Mouse (Mus musculus): Measurements from ENCODE around the gene Gm12166.
A peak's percentile ranks its signal among the peaks of the same experiment; 100 is the strongest.

The Gm12166 gene

GRCm38 (mm10) chr11:46073061-46073849 is 21.1 kb upstream of the Gm12166 start:
- DNase-seq: peak in 1 of 2 experiments; percentile 42

GRCm38 (mm10) chr11:46072466-46073060 is 20.4 kb upstream of the Gm12166 start:
- no peak for DNase-seq

DNA sequence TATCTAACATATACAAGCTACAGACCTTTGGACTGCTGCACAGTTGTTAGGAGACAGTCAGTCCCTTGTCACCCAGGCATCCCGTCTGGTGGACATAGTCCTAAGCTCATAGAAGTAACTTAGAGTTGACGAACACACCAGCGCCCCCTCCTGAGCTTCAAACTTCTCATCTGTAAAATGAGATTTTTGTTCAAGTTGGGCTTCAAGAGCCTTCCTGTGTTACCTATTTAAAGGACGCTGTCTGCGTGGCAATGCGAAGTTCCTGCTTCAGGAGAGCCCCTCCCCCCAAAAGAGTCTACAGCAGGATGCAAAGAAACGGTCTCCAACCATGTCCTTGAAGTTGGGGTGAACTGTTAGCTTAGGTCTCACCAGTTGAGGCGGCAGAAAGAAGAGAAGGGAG is 18.7 kb upstream of the Gm12166 start:
- no peak for DNase-seq

DNA sequence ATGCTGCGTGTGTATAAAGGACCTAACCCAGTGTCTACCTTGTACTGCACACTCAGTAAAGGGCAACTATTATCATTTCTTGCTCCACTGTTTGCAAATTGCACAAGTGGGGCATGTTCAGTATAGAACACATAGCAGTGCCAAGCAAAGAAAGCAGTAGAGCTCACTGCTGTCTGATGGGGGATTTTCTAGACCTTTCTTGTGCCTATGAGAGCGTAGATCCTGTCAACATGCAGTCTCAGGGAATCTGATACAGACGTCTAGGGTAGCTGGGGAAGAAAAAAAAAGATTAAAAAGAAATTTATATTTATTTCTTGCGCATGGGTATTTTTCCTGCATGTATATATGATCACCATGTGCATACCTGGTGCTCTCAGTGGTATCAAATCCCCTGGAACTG is 18.0 kb upstream of the Gm12166 start:
- no peak for DNase-seq

GRCm38 (mm10) chr11:46069408-46070003 is 17.4 kb upstream of the Gm12166 start:
- no peak for DNase-seq

- DNase-seq: peak; percentile 41 to 63
Measured at GRCm38 (mm10) chr11:46068756-46069407, 16.8 kb upstream of the Gm12166 start.

DNA sequence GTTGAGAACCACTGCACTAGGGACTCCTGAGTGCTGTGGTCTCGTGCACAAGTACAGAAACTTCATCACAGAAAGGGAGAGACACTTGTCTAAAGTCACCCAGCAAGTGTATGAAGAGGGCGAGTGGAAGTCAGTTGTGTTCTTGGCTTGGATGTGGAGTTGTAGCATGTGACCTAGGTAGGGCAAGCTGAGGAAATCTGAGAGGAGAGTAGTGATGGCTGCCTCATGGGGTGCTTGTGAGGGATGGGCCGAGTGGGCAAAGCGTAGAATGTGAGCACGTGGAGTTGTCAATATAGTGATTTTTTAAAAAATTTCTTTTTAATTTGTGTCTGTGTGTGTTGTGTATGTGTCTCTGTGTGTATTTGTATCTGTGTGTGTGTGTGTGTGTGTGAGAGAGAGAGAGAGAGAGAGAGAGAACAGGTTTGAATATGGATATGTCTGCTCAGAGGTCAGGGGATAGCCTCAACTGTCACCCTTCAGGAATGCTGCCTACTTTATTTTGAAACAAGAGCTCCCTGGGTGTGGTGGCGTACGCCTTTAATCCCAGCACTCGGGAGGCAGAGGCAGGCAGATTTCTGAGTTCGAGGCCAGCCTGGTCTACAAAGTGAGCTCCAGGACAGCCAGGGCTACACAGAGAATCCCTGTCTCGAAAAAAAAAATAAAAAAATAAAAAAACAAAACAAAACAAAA is 15.4 kb upstream of the Gm12166 start:
- DNase-seq: no peak

GRCm38 (mm10) chr11:46065201-46066011 is 13.3 kb upstream of the Gm12166 start:
- DNase-seq: peak; percentile 80 to 88

- DNase-seq: peak; percentile 70 to 73
Measured at GRCm38 (mm10) chr11:46064767-46065166, 12.6 kb upstream of the Gm12166 start.

- DNase-seq: peak; percentile 47 to 62
Measured at GRCm38 (mm10) chr11:46062993-46063731, 11.0 kb upstream of the Gm12166 start.

- no peak for DNase-seq
Measured at GRCm38 (mm10) chr11:46062569-46062968, 10.4 kb upstream of the Gm12166 start.

- no peak for DNase-seq
Measured at GRCm38 (mm10) chr11:46061776-46062445, 9.8 kb upstream of the Gm12166 start.

DNA sequence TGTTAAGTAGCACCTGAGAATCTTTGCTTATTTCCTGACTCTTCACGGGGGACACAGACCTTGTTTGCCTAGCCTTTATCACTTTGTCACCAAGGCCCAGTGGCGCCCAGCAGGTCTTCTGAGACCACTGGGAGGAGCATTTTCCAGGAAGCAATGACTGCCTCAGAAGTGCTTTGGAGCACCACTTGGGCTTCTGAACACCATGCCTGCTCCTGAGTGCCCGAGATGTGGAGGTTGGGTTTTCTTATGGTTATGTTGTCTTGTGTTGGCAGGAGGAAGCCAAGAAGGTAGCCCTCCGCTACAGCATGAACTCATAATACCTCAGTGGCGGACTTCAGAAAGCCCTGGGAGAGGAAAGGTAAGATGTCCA is 8.5 kb upstream of the Gm12166 start:
- DNase-seq: no peak

GRCm38 (mm10) chr11:46059887-46060650 is 7.9 kb upstream of the Gm12166 start:
- peak in 1 of 2 experiments; percentile 33 for DNase-seq

- DNase-seq: no peak
Measured at GRCm38 (mm10) chr11:46058916-46059315, 6.8 kb upstream of the Gm12166 start.

DNA sequence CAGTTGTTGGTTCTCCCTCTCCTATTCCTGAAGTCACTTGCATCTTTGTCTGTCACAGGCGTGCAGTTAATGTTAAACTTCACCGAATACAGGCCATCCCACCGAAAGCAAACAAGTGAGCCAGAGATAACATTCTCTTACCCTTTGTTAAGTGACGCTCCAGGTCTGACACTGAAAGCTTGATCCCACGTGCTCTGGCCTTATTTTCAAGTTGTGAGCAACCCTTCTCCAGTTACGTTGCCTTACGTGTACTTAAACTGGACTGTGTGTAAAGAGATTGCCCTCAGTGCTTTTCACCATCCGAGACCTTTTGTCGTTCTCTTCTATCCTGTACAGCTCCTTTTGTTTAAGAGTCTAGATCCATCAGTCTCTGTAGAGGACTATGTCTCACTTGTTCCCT is 5.9 kb upstream of the Gm12166 start:
- DNase-seq: no peak

DNA sequence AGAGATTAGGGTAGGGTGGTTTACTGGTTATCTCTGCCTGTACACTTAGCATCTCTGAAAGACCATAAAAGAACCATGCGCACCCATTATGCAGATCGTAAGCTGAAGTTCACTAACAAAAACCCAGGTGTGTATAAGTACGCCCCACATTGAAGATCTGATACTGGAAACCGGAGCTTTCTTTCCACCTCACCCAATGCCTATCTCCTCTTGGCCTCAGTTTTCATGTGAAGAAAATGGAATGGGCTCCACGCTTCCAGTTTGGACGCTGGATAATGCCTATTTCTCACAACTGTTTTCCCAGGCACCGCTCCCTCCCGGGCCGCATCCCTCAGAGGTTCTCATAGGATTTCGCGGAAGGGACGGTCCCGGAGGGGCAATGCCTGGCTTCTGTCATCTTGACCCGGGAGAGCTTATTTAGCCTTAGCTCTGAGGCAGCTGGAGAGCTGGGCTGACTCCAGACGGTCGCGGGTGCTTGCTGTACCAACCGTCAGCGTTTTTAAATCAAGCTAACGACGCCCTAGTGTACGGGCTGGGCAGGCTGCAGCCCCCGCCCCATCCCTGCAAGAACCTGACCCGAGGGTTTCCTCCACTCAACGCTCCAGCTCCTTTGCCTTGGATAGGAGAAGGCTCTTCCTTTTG is 4.8 kb upstream of the Gm12166 start:
- peak; percentile 29 to 48 for DNase-seq

- DNase-seq: peak; percentile 65 to 76
Measured at GRCm38 (mm10) chr11:46055896-46056769, 4.0 kb upstream of the Gm12166 start, which contains the start of gene Adam19. Gene Adam19 (plus strand): TSS chr11:46055992.
